Mouse (Mus musculus): ENCODE results near the gene Pet100. TPM values are rescaled to one million over a fixed set of nuclear protein-coding genes. Genes with fewer than 3 reads are reported as not detected.

Pet100 gene
- polyA plus RNA-seq, 1 experiment from 2014 or later: 112 TPM

DNA sequence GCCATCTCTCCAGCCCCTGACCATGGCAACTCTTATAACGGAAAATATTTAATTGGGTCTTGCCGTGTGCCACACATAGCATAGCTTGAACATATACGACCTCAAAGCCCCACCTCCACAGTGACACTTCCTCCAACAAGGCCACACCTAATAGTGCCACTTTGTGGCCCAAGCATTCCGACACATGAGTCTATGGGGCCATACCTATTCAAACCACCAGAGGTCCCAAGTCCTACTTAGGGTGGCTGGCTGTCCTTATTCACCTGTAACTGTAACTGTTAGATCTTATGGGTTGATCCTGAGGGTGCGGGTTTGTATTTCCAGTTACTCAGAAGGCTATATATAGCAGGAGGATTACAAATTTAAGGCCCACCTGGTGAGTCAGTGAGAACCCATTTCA is 6.7 kb downstream of the Pet100 start:
- H3K27ac ChIP-seq: no peak overlapping the region
- no peak overlapping the region for H3K9ac ChIP-seq
- no peaks in the 10 kb centered on the region for H3K9me3 ChIP-seq
- 25% methylated on average over 5 of the region's 5 CpGs for WGBS
- H3K4me3 ChIP-seq: no peak overlapping the region
- no peaks in the 10 kb centered on the region for H3K36me3 ChIP-seq
- H3K4me2 ChIP-seq: no peak overlapping the region
- peaks cover 31% of the 10 kb centered on the region for H3K27me3 ChIP-seq
- ATAC-seq (ENCODE audit: insufficient number of reproducible peaks, insufficient read depth, low FRiP score, low TSS enrichment, low read depth): no peak
- H3K4me1 ChIP-seq: peaks cover 7% of the 10 kb centered on the region; the same call in 1 of the 2 replicates

DNA sequence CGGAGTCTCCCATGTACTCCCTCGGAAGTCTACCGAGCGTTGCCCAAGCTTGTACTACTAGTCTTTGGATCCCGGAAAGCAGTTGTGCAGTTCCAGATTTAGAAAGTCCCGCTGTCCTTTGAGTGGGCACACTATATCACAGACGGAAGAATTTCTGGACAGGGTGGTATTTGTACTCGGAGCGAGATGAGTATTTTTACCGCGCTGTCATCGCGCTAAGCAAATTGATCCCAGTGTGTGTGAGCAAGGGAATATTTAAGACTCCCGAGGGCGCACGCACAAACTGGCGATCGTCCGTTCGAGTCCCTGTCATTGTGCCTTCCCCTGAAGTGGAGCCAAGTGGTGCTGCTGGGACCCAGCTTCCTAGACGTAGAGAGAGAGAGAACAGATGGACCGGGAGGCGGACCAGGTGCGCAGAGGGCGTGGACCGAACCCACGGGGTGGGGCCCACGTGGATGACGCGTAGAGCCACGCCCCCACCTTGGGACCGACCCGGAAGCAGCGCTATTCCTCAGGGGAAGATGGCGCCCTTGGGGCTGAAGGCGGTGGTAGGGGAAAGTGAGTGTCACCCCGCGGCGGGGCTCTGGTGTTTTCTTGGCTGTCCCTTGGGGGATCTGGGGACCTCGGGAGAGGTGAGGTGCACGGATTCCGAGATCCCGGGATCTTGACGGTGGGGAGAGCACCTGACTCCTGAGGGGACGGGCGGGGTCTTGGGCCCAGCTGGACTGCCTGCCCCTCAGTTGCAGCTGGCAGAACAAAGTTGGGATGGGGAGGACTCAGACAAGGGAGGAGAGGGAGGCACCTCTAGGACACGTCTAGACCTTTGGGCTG is 9.5 kb downstream of the Pet100 start, which contains the start of gene Stxbp2:
Gene Stxbp2 (plus strand): TSS at position 309 of the 831 bp plus-strand sequence.
- Histone ChIP-seq H3K9me3 (no peaks in the 10 kb centered on the region), H3K4me1 (peaks cover 7% of the 10 kb centered on the region; the same call in 1 of the 2 replicates), H3K4me3 (peak within 1 kb of the TSS; percentile 56), H3K36me3 (no peaks in the 10 kb centered on the region), H3K27me3 (peaks cover 31% of the 10 kb centered on the region), H3K9ac (peak within 1 kb of the TSS; percentile 72), H3K4me2 (peak within 1 kb of the TSS; percentile 76), H3K27ac (no peak within 1 kb of the TSS)
- ATAC-seq (ENCODE audit: insufficient number of reproducible peaks, insufficient read depth, low FRiP score, low TSS enrichment, low read depth): peak; percentile 75
- WGBS: 5% methylated on average over 47 of the region's 47 CpGs

DNA sequence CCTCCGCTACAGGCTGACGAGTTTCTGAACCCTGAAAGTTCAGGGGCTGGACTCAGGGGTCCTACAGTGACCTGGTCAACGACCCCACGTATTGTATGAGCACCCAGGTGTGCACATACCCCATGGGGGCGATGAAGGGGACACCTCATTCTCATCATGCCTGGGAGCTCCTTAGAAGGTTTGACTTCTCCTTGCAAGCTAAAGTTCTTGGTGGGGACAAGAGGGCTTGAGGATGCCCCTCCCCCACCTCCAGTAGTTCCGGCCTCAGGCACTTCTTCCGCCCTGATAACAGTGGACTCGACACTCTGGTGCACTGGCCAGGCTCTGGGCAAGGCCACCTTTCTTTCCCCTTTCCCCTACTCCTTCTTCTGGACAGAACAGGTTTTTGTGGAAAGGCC is 10.1 kb downstream of the Pet100 start:
- Histone ChIP-seq H3K27ac (no peak overlapping the region), H3K27me3 (peaks cover 31% of the 10 kb centered on the region), H3K4me3 (peak overlapping the region; percentile 56), H3K4me2 (peak overlapping the region; percentile 76), H3K9ac (peak overlapping the region; percentile 72), H3K36me3 (no peaks in the 10 kb centered on the region), H3K4me1 (peaks cover 7% of the 10 kb centered on the region; the same call in 1 of the 2 replicates), H3K9me3 (no peaks in the 10 kb centered on the region)
- no peak for ATAC-seq (ENCODE audit: insufficient number of reproducible peaks, insufficient read depth, low FRiP score, low TSS enrichment, low read depth)
- 18% methylated on average over 8 of the region's 8 CpGs for WGBS

DNA sequence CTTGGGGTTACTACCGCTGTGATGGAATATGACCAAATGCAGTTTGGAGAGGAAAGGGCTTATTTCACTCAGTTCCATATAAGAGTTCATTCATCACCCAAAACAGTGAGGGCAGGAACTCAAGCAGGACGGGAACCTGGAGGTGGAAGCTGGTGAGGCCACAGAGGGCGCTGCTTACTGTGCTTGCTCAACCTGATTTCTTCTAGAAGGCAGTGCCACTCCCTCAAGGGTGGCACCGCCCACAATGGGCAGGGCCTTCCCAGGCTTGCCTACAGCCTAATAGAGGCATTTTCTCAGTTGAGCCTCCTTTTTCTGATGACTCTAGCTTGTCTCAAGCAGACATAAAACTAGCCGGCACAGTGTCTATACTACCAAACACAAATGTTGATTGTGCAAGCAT is 24.5 kb downstream of the Pet100 start:
- no peak for ATAC-seq (ENCODE audit: insufficient number of reproducible peaks, insufficient read depth, low FRiP score, low TSS enrichment, low read depth)
- no peak overlapping the region for H3K4me2 ChIP-seq

DNA sequence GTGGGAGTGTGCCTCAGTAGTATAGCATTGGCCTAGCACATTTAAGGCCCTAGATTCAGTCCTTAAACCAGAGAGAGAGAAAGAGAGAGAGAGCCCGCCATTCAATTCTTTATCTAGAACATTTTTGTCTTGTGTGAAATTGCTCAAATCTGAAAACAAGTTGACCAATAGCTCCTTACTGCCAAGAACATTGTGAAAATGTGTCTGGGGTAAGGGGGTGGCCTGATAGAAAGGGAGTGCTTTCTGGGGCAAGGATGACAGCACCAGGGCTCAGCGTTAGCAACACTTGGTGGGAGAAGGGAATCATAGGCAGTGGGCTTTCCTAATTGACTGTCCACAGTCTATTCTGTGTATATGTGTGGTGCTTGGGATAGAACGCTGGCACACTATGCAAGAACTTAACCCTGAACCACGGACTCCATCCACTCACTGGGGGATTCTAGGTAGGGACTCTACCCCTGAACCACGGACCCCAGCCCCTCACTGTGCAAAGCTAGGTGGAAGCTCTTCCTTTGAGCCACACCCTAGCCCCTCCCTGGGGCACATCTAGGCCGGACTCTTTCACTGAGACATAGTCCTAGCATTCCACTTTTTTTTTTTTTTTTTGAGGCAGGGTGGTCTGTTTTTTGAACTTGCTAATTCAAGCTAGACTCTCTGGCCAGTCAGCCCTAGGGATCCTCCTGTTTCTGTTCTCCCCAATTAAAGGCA is 25.6 kb downstream of the Pet100 start:
- H3K27ac ChIP-seq: no peak overlapping the region
- H3K9ac ChIP-seq: no peak overlapping the region
- no peaks in the 10 kb centered on the region for H3K9me3 ChIP-seq
- H3K4me3 ChIP-seq: no peak overlapping the region
- no peak for ATAC-seq (ENCODE audit: insufficient number of reproducible peaks, insufficient read depth, low FRiP score, low TSS enrichment, low read depth)
- H3K4me1 ChIP-seq: no peaks in the 10 kb centered on the region
- no peaks in the 10 kb centered on the region for H3K27me3 ChIP-seq
- WGBS: 79% methylated on average over 6 of the region's 6 CpGs
- no peaks in the 10 kb centered on the region for H3K36me3 ChIP-seq
- no peak overlapping the region for H3K4me2 ChIP-seq

More for the DNA sequence above, 24.5 kb downstream of the Pet100 start:
- H3K9me3 ChIP-seq: no peaks in the 10 kb centered on the region
- no peak overlapping the region for H3K9ac ChIP-seq
- H3K4me1 ChIP-seq: no peaks in the 10 kb centered on the region
- no peak overlapping the region for H3K27ac ChIP-seq
- H3K27me3 ChIP-seq: no peaks in the 10 kb centered on the region
- no peak overlapping the region for H3K4me3 ChIP-seq
- H3K36me3 ChIP-seq: 0 out of 2 replicates have a peak, but pooled peaks cover 3% of the 10 kb centered on the region
- WGBS: 23% methylated on average over 5 of the region's 5 CpGs

DNA sequence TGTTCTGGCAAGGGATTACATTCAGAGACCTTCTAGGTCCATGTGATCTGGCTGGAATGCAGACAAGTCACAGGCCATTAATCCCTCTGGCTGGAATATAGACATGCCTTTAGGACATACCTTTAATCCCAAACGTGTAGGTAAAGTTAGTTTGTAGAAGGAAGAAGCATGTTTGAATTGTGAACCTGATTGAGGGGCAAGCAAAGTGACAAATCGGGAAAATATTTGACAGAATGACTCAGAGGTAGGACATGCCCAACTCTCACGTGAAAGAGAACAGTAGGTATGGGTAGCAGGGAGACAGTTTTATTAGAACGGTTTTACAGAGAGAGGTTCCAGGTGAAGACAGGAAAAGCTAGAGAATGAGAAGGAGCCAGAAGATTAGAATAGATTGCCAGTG is 26.2 kb downstream of the Pet100 start:
- Histone ChIP-seq H3K27me3 (no peaks in the 10 kb centered on the region), H3K4me2 (no peak overlapping the region), H3K36me3 (no peaks in the 10 kb centered on the region), H3K9ac (no peak overlapping the region), H3K4me3 (no peak overlapping the region), H3K9me3 (no peaks in the 10 kb centered on the region), H3K4me1 (no peaks in the 10 kb centered on the region), H3K27ac (no peak overlapping the region)
- WGBS: 70% methylated on average over 4 of the region's 4 CpGs
- ATAC-seq (ENCODE audit: insufficient number of reproducible peaks, insufficient read depth, low FRiP score, low TSS enrichment, low read depth): no peak

DNA sequence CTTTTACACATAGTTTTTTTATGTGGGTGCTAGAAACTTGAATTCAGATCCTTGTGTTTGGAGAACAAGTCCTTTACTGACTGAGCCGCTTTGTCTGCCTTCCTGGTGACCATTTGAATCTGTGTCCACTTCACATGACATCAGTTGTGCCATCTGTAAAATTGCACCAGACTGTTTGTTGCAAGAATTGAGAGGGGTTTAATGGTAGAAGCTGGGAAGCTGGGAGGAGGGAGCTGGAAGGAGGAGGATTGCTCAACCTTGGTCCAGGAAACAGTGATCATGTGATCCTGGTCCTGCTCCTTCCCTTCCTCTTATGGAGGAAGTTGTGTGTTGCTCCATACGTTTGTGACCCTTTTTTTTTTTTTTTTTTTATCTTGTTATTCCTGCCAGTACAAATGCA is 26.9 kb downstream of the Pet100 start:
- Histone ChIP-seq H3K4me3 (no peak overlapping the region), H3K9me3 (no peaks in the 10 kb centered on the region), H3K4me1 (no peaks in the 10 kb centered on the region), H3K27ac (no peak overlapping the region), H3K27me3 (no peaks in the 10 kb centered on the region), H3K4me2 (no peak overlapping the region), H3K36me3 (no peaks in the 10 kb centered on the region), H3K9ac (no peak overlapping the region)
- no peak for ATAC-seq (ENCODE audit: insufficient number of reproducible peaks, insufficient read depth, low FRiP score, low TSS enrichment, low read depth)
- 67% methylated on average over 2 of the region's 2 CpGs for WGBS

DNA sequence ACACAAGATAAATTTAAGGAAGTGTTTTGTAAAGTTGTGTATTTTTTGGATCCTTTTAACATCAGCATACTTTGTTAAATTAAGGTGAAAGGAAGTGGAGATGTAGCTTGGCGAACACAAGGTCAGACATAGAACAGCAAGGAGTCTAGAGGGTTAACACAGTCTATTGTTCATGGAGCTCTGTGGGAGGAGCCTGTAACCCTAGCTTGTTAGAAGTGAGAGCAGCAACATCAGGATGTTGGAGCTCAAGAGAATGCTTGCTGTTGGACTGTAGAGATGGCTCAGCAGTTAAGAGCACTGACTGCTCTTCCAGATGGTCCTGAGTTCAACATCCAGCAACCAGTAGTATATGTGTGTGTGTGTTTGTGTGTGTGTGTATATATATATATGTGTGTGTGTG is 27.6 kb downstream of the Pet100 start:
- Histone ChIP-seq H3K9me3 (no peaks in the 10 kb centered on the region), H3K9ac (no peak overlapping the region), H3K4me3 (no peak overlapping the region), H3K27ac (no peak overlapping the region), H3K4me2 (no peak overlapping the region), H3K36me3 (no peaks in the 10 kb centered on the region), H3K4me1 (no peaks in the 10 kb centered on the region), H3K27me3 (no peaks in the 10 kb centered on the region)
- WGBS: 41% methylated on average over 1 of the region's 1 CpGs
- ATAC-seq (ENCODE audit: insufficient number of reproducible peaks, insufficient read depth, low FRiP score, low TSS enrichment, low read depth): peak; percentile 22; the same call in 1 of the 2 replicates

DNA sequence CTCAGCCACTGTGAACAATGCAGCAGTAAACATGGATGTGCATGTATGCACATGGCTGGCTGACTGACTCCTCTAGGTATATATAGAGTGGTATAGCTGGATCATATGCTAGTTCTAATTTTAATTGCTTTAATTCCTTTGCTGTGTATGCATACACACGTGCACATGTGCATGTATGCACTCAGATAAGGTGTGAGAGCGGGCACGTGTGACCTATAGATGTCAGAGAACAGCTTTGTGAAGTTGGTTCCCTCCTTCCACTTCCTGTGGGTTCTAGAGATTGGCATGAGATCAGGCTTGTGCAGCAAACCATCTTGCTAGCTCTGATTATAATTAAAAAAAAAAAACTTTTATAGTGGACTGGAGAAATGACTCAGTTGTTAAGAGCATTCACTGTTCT is 31.5 kb downstream of the Pet100 start:
- H3K4me2 ChIP-seq: no peak overlapping the region
- no peak overlapping the region for H3K27ac ChIP-seq
- H3K4me1 ChIP-seq: peaks cover 5% of the 10 kb centered on the region; the same call in 1 of the 2 replicates
- ATAC-seq (ENCODE audit: insufficient number of reproducible peaks, insufficient read depth, low FRiP score, low TSS enrichment, low read depth): no peak
- no peaks in the 10 kb centered on the region for H3K27me3 ChIP-seq
- H3K9me3 ChIP-seq: no peaks in the 10 kb centered on the region
- no peaks in the 10 kb centered on the region for H3K36me3 ChIP-seq
- H3K9ac ChIP-seq: no peak overlapping the region
- no peak overlapping the region for H3K4me3 ChIP-seq
- 69% methylated on average over 3 of the region's 3 CpGs for WGBS

DNA sequence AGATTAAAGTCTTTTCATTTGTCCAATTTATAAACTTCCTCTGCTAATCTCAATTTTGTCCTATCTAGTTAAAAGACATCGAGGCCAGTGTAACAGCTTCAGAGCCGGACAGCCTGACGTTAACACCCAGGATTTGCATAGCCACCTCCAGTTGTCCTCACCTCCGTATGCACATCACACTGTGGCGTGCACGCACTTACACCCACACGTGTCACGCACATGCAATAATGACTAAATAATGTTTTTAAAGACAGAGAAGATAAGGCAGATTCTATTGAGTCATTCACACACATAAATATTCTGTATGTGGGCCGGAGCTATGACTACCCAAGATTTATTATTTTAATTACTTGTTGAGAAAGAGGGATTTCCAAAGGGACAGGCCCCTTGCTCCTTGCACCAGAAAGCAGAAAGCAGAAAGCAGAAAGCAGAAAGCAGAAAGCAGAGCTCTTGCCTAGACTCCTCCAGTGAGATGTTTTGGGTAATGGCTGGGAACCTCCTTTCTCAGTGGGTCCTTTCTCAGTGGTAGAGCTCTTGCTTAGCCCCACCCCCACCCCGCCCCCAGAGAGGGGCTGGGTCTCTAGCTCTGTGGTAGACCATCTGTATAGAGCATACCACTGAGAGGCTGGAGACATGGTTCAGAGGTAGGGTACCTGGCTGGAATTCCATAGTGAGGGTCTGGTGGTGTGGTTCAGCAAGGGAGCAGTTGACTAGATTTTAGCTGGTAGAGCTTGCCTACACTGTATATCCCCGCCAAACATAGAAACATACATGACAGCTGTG is 33.6 kb downstream of the Pet100 start:
- no peak overlapping the region for H3K4me3 ChIP-seq
- WGBS: 76% methylated on average over 11 of the region's 11 CpGs
- no peak overlapping the region for H3K4me2 ChIP-seq
- no peak overlapping the region for H3K27ac ChIP-seq
- no peak for ATAC-seq (ENCODE audit: insufficient number of reproducible peaks, insufficient read depth, low FRiP score, low TSS enrichment, low read depth)
- H3K9me3 ChIP-seq: no peaks in the 10 kb centered on the region
- H3K4me1 ChIP-seq: peaks cover 5% of the 10 kb centered on the region; the same call in 1 of the 2 replicates
- H3K9ac ChIP-seq: no peak overlapping the region
- H3K27me3 ChIP-seq: no peaks in the 10 kb centered on the region
- no peaks in the 10 kb centered on the region for H3K36me3 ChIP-seq

DNA sequence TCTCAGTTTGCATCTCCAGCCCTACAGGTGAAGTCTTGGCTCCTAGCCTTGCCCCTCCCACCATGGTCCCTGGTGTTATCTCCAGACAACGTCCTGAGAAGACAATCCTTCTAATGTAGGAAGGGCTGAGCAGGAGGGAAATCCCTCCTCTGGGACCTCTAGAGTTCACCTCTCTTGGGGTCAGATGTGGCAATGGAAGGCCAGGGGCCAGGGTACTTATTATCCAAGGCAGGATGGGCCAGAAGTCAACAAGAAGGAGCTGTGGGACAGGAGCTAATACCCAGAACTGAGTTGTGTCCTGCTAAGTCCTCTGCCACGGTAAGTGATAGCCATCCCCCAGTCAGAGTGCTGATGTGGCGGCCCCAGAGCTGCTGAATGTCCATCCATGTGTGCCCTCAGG is 34.2 kb downstream of the Pet100 start, which contains the start of gene Retn:
Gene Retn (plus strand): TSS at position 245 of the 400 bp plus-strand sequence.
- WGBS: 72% methylated on average over 3 of the region's 3 CpGs
- Histone ChIP-seq H3K36me3 (no peaks in the 10 kb centered on the region), H3K27ac (no peak within 1 kb of the TSS), H3K27me3 (no peaks in the 10 kb centered on the region), H3K4me3 (no peak within 1 kb of the TSS), H3K9me3 (no peaks in the 10 kb centered on the region), H3K4me2 (no peak within 1 kb of the TSS), H3K9ac (no peak within 1 kb of the TSS), H3K4me1 (peaks cover 5% of the 10 kb centered on the region; the same call in 1 of the 2 replicates)
- ATAC-seq (ENCODE audit: insufficient number of reproducible peaks, insufficient read depth, low FRiP score, low TSS enrichment, low read depth): no peak

Data from embryonic facial prominence, embryonic 13.5 days (tissue).